ENCODE assay signal across 19 mouse cellular contexts in genomic region chr6:119085789-119086188, GRCm38 (mm10).
DNase-seq lines count a peak whose midpoint lies in the region; ATAC-seq and TF ChIP-seq lines count a peak whose summit lies in the region.
"Had no signal": no experiment of that assay in that cellular context is flagged by ENCODE, and none has a peak within 500 bp of the region (broad histone marks: within the 10 kb centered on the region; RNA-seq: fewer than 3 reads in every experiment).

No protein-coding gene starts in this region.

- peaks cover 89% of the 10 kb centered on the region for H3K4me1 ChIP-seq in heart, embryonic 13.5 days
- H3K4me1 ChIP-seq in embryonic fibroblast, embryonic 13.5 days (ENCODE audit: control insufficient read depth, insufficient read depth, low read length), result peaks cover 29% of the 10 kb centered on the region
- peaks cover 3% of the 10 kb centered on the region; the same call in 1 of the 2 replicates for H3K4me1 ChIP-seq in intestine, embryonic 15.5 days (replicated peaks)
- H3K4me1 ChIP-seq: neural tube, embryonic 12.5 days had no signal

- no peak for TF ChIP-seq CTCF in layer of hippocampus, adult 2 months (conservative IDR thresholded peaks at IDR 0.05)
- TF ChIP-seq CTCF in embryonic fibroblast, embryonic 13.5 days (IDR thresholded peaks at IDR 0.05; ENCODE audit: borderline replicate concordance, insufficient read depth, low read length), result no peak

- H3K27me3 ChIP-seq in heart, embryonic 13.5 days (replicated peaks), result no peaks in the 10 kb centered on the region
- H3K27me3 ChIP-seq in intestine, embryonic 15.5 days (replicated peaks), result no peaks in the 10 kb centered on the region
- H3K27me3 ChIP-seq: embryonic facial prominence, embryonic 15.5 days; hindbrain, embryonic 15.5 days; neural tube, embryonic 12.5 days had no signal

- H3K27ac ChIP-seq in heart, embryonic 13.5 days (replicated peaks), result peak overlapping the region; percentile 76
- H3K27ac ChIP-seq in layer of hippocampus, adult 2 months, result peak overlapping the region; percentile 68
- H3K27ac ChIP-seq in embryonic fibroblast, embryonic 13.5 days (ENCODE audit: insufficient read depth, low read length), result peak overlapping the region; percentile 87
- peak overlapping the region; percentile 38; the same call in 1 of the 2 replicates for H3K27ac ChIP-seq in intestine, embryonic 15.5 days
- H3K27ac ChIP-seq: embryonic facial prominence, embryonic 15.5 days; hindbrain, embryonic 15.5 days; neural tube, embryonic 12.5 days had no signal

- ATAC-seq in heart, embryonic 13.5 days (ENCODE audit: extremely low read depth, insufficient number of reproducible peaks, low FRiP score, low TSS enrichment), result no peak
- peak; percentile 69 for ATAC-seq in intestine, embryonic 15.5 days
- ATAC-seq in activated CD4-positive, CD25-positive, alpha-beta regulatory T cell, adult 4 months, result no peak

- DNase-seq in heart, adult 8-10 months (ENCODE audit: low spot score), result no peak
- DNase-seq in layer of hippocampus, adult 2 months (ENCODE audit: low spot score in 2 of 2), result no peak
- DNase-seq in layer of hippocampus, postnatal 36 days, result no peak
- DNase-seq: cerebellum, postnatal 10 days; embryo, embryonic 11 days; gastrocnemius, postnatal 25 days; kidney, adult 8-10 months; kidney, postnatal 4 days; lung, adult 18-20 months; right cerebral cortex, postnatal 14 days; thymus, postnatal 4 days had no signal

- WGBS in heart, embryonic 13.5 days, result 24% methylated on average over 3 of the region's 3 CpGs
- 42% methylated on average over 3 of the region's 3 CpGs for WGBS in intestine, embryonic 15.5 days

- no peaks in the 10 kb centered on the region for H3K9me3 ChIP-seq in heart, embryonic 13.5 days
- H3K9me3 ChIP-seq in intestine, embryonic 15.5 days, result no peaks in the 10 kb centered on the region
- H3K9me3 ChIP-seq: embryonic facial prominence, embryonic 15.5 days; hindbrain, embryonic 15.5 days; neural tube, embryonic 12.5 days had no signal

- H3K4me3 ChIP-seq in heart, embryonic 13.5 days, result no peak overlapping the region
- no peak overlapping the region for H3K4me3 ChIP-seq in layer of hippocampus, adult 2 months
- H3K4me3 ChIP-seq in embryonic fibroblast, embryonic 13.5 days (ENCODE audit: insufficient read depth, low read length), result no peak overlapping the region
- H3K4me3 ChIP-seq in intestine, embryonic 15.5 days (replicated peaks), result no peak overlapping the region
- H3K4me3 ChIP-seq: embryonic facial prominence, embryonic 15.5 days; hindbrain, embryonic 15.5 days; neural tube, embryonic 12.5 days had no signal

- 0 out of 2 replicates have a peak overlapping the region, but pooled peaks have one; percentile 8 for H3K9ac ChIP-seq in heart, embryonic 13.5 days
- no peak overlapping the region for H3K9ac ChIP-seq in intestine, embryonic 15.5 days
- H3K9ac ChIP-seq: embryonic facial prominence, embryonic 15.5 days; hindbrain, embryonic 15.5 days; neural tube, embryonic 12.5 days had no signal

- H3K4me2 ChIP-seq in heart, embryonic 13.5 days, result peak overlapping the region; percentile 29
- no peak overlapping the region for H3K4me2 ChIP-seq in intestine, embryonic 15.5 days (replicated peaks)
- H3K4me2 ChIP-seq: embryonic facial prominence, embryonic 15.5 days; hindbrain, embryonic 15.5 days; neural tube, embryonic 12.5 days had no signal

- TF ChIP-seq POLR2A in embryonic fibroblast, embryonic 13.5 days (IDR thresholded peaks at IDR 0.05; ENCODE audit: low read depth, low read length), result no peak

- H3K36me3 ChIP-seq in heart, embryonic 13.5 days, result no peaks in the 10 kb centered on the region
- no peaks in the 10 kb centered on the region for H3K36me3 ChIP-seq in intestine, embryonic 15.5 days
- H3K36me3 ChIP-seq: embryonic facial prominence, embryonic 15.5 days; G1E; hindbrain, embryonic 15.5 days; neural tube, embryonic 12.5 days had no signal
